Mouse (Mus musculus) forebrain, postnatal 0 days (tissue): ENCODE measurements around the gene Krtap17-1. TPM values are rescaled to one million over a fixed set of nuclear protein-coding genes. Genes with fewer than 3 reads are reported as not detected.

Experiments
- ATAC-seq: fragments of 200-750 bp; cut with Nextera tagmentation; 2 replicates; pipeline ENCODE4 v1.8.0; 2017; ENCODE audit warnings: mild to moderate bottlenecking, moderate library complexity
- DNase-seq: peaks from one replicate; pipeline ENCODE4 v3.0.0-alpha.2; 2015
- H3K27ac ChIP-seq: fragments of 300-500 bp; sonication (generic); 2 replicates; pipeline ENCODE4 v1.5.1; 2014; ENCODE audit warnings: low read depth, mild to moderate bottlenecking, antibody characterized with exemption, low read length, moderate library complexity, mixed read lengths
- H3K27me3 ChIP-seq: fragments of 300-500 bp; sonication (generic); 2 replicates; pipeline ENCODE4 v1.6.1; 2014; ENCODE audit warnings: mild to moderate bottlenecking, low read length, mixed read lengths; ENCODE audit not compliant: insufficient read depth
- H3K36me3 ChIP-seq: fragments of 300-500 bp; sonication (generic); 2 replicates; pipeline ENCODE4 v1.6.1; 2014; ENCODE audit warnings: mild to moderate bottlenecking, moderate library complexity; ENCODE audit not compliant: insufficient read depth
- H3K4me1 ChIP-seq: fragments of 300-500 bp; sonication (generic); 2 replicates; pipeline ENCODE4 v1.6.1; 2014; ENCODE audit warnings: antibody characterized with exemption; ENCODE audit not compliant: insufficient read depth
- H3K4me2 ChIP-seq: fragments of 300-500 bp; sonication (generic); 2 replicates; pipeline ENCODE4 v1.6.1; 2014; ENCODE audit warnings: low read depth, mild to moderate bottlenecking, moderate library complexity
- H3K4me3 ChIP-seq: fragments of 300-500 bp; sonication (generic); 2 replicates; pipeline ENCODE4 v1.5.1; 2014; ENCODE audit warnings: low read depth, low read length, mixed read lengths
- H3K9ac ChIP-seq: fragments of 300-500 bp; sonication (generic); 2 replicates; pipeline ENCODE4 v1.6.1; 2014; ENCODE audit warnings: mild to moderate bottlenecking
- H3K9me3 ChIP-seq: fragments of 300-500 bp; sonication (generic); 2 replicates; pipeline ENCODE4 v1.6.1; 2016; ENCODE audit warnings: low read length
- CTCF ChIP-seq: sonication (generic); IDR thresholded peaks from 2 replicates; pipeline ENCODE4 v1.5.1; 2016; ENCODE audit warnings: antibody characterized with exemption, control low read depth, low read depth
- WGBS: fragments of 180-500 bp; shearing (Covaris S2); extraction: QIAGEN DNeasy Blood & Tissue Kit; methylation state at CpG from one replicate; pipeline ENCODE4 v1.1.7; 2014; 5-methylcytosine and 5-hydroxymethylcytosine counted together
- polyA plus RNA-seq: library from polyadenylated mRNA; unstranded; fragments of >200 nt; fragmentation: Nextera tagmentation; extraction: Ambion mirVana; gene quantifications from 2 replicates; pipeline ENCODE4 v1.2.1, GENCODE M21; 2015
- total RNA-seq: library from RNA; depleted of rRNA; stranded (reverse); fragments of >200 nt; gene quantifications from 2 replicates; pipeline ENCODE4 v1.2.3, GENCODE M21; 2014; rRNA removed

Gene Krtap17-1
- total and polyA plus RNA-seq, 2 experiments from 2014 or later = 0.98 TPM; not detected in 1

DNA sequence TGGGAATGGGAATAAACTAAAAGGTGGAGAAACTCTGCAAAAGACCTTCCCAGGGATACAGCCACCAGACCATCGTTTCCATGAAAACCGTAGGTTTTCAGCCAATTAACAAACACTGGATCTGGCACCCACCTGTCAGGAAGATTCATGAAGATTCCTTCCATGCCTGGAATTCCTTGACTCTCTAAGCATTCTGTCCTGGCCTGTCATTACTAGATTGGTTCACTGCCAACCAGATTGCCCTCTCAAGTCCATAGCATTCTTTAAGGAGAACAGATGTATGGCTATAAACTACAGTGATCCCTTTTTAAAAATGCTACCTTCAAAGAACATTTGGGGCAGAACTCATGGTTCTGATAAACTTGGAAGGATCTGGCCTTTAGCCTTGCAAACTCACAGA, 27.8 kb downstream of the Krtap17-1 start:
- WGBS = 89% methylated on average over 2 of the region's 2 CpGs

DNA sequence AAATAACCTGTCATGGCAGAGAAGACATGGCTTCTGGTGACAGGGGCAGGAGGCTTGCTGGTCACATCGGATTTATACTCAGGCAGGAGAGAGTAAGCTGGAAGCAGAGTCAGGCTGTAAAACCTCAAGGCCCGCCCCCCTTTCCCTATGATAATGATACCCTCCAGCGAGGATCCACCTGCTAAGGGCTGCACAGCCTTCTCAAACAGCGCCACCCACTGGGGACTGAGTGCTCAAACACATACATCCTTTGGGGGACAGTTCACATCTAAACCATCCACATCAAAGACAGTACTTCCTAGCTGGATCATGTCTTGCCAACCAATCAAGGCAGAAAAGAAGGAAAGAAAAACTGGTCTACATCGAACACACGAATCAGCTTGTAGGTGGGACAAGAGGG, 29.6 kb downstream of the Krtap17-1 start:
- 49% methylated on average over 6 of the region's 6 CpGs for WGBS

More for the DNA sequence above, 27.8 kb downstream of the Krtap17-1 start:
- Histone ChIP-seq H3K4me2 (no peak overlapping the region), H3K9me3 (no peaks in the 10 kb centered on the region), H3K27ac (no peak overlapping the region), H3K4me1 (no peaks in the 10 kb centered on the region), H3K36me3 (no peaks in the 10 kb centered on the region), H3K4me3 (no peak overlapping the region), H3K9ac (no peak overlapping the region), H3K27me3 (no peaks in the 10 kb centered on the region)
- DNase-seq (no peak), ATAC-seq (no peak)
- TF ChIP-seq CTCF = no peak

DNA sequence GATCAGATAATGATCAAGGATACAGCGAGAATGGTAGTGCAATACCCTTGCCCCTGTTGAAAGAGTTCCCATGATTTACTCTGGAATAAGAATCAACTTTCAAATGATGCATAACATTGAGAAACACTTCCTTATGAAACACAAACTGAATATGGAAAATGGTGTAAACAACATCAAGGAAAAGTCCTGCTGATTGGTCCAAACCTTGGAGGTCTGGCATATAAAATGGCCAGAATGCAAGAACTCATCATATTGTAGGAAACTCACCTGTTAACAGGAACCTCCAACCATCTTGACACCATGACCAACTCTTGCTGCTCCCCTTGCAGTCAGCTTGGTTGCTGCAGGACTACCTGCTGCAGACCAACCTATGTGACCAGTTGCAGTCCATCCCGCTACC, 45.6 kb downstream of the Krtap17-1 start, which contains the start of gene Krtap9-5:
TSS of gene Krtap9-5 (plus strand) at position 301 of the 400 bp plus-strand sequence.
- ATAC-seq = no peak

More for the DNA sequence above, 29.6 kb downstream of the Krtap17-1 start:
- Histone ChIP-seq H3K36me3 (no peaks in the 10 kb centered on the region), H3K4me1 (no peaks in the 10 kb centered on the region), H3K27ac (no peak overlapping the region), H3K4me3 (no peak overlapping the region), H3K4me2 (no peak overlapping the region), H3K27me3 (no peaks in the 10 kb centered on the region), H3K9ac (no peak overlapping the region), H3K9me3 (no peaks in the 10 kb centered on the region)
- TF ChIP-seq CTCF = no peak
- DNase-seq (no peak), ATAC-seq (no peak)

More for the DNA sequence above, 45.6 kb downstream of the Krtap17-1 start, which contains the start of gene Krtap9-5:
- 92% methylated on average over 2 of the region's 2 CpGs for WGBS
- Histone ChIP-seq H3K9me3 (no peaks in the 10 kb centered on the region), H3K27ac (no peak within 1 kb of the TSS), H3K27me3 (no peaks in the 10 kb centered on the region), H3K4me3 (no peak within 1 kb of the TSS), H3K36me3 (no peaks in the 10 kb centered on the region), H3K4me2 (no peak within 1 kb of the TSS), H3K9ac (no peak within 1 kb of the TSS), H3K4me1 (no peaks in the 10 kb centered on the region)
- no peak for DNase-seq
- TF ChIP-seq CTCF = no peak

Other genes starting within 250 kb of the Krtap17-1 start
Only the 30 nearest of the 32 such genes appear.
- not detected in 2 replicates for gene Krtap4-8, start 213.3 kb downstream of the Krtap17-1 start, total RNA-seq
- not detected in 2 replicates for gene Krtap4-8, start 213.3 kb downstream of the Krtap17-1 start, polyA plus RNA-seq
- not detected in 2 replicates for gene Krtap4-9, start 208.8 kb downstream of the Krtap17-1 start, total RNA-seq
- not detected in 2 replicates for gene Krtap4-9, start 208.8 kb downstream of the Krtap17-1 start, polyA plus RNA-seq
- not detected in 2 replicates for gene Gm11596, start 200.5 kb downstream of the Krtap17-1 start, total RNA-seq
- gene Gm11596, start 200.5 kb downstream of the Krtap17-1 start, polyA plus RNA-seq = not detected in 2 replicates
- not detected in 2 replicates for gene Gm11569, start 195.1 kb downstream of the Krtap17-1 start, total RNA-seq
- gene Gm11569, start 195.1 kb downstream of the Krtap17-1 start, polyA plus RNA-seq = not detected in 2 replicates
- not detected in 2 replicates for gene Gm11554, start 189.5 kb downstream of the Krtap17-1 start, total RNA-seq
- gene Gm11554, start 189.5 kb downstream of the Krtap17-1 start, polyA plus RNA-seq = not detected in 2 replicates
- 0.33 TPM in 1 of 2 replicates, not detected in the other for gene Krtap4-13, start 184.1 kb downstream of the Krtap17-1 start, total RNA-seq
- gene Krtap4-13, start 184.1 kb downstream of the Krtap17-1 start, polyA plus RNA-seq = not detected in 2 replicates
- not detected in 2 replicates for gene Gm11564, start 178.3 kb downstream of the Krtap17-1 start, total RNA-seq
- gene Gm11564, start 178.3 kb downstream of the Krtap17-1 start, polyA plus RNA-seq = not detected in 2 replicates
- gene 2300003K06Rik, start 155.9 kb downstream of the Krtap17-1 start, total RNA-seq = not detected in 2 replicates
- gene 2300003K06Rik, start 155.9 kb downstream of the Krtap17-1 start, polyA plus RNA-seq = not detected in 2 replicates
- not detected in 2 replicates for gene Krtap4-16, start 142.4 kb downstream of the Krtap17-1 start, total RNA-seq
- gene Krtap4-16, start 142.4 kb downstream of the Krtap17-1 start, polyA plus RNA-seq = not detected in 2 replicates
- gene Gm11568, start 136.1 kb downstream of the Krtap17-1 start, total RNA-seq = not detected in 2 replicates
- not detected in 2 replicates for gene Gm11568, start 136.1 kb downstream of the Krtap17-1 start, polyA plus RNA-seq
- gene Gm11559, start 129.5 kb downstream of the Krtap17-1 start, total RNA-seq = not detected in 2 replicates
- gene Gm11559, start 129.5 kb downstream of the Krtap17-1 start, polyA plus RNA-seq = not detected in 2 replicates
- gene Krtap9-1, start 120.6 kb downstream of the Krtap17-1 start, total RNA-seq = not detected in 2 replicates
- not detected in 2 replicates for gene Krtap9-1, start 120.6 kb downstream of the Krtap17-1 start, polyA plus RNA-seq
- gene Gm11567, start 114.8 kb downstream of the Krtap17-1 start, total RNA-seq = not detected in 2 replicates
- not detected in 2 replicates for gene Gm11567, start 114.8 kb downstream of the Krtap17-1 start, polyA plus RNA-seq
- not detected in 2 replicates for gene Krtap31-1, start 86.1 kb downstream of the Krtap17-1 start, total RNA-seq
- gene Krtap31-1, start 86.1 kb downstream of the Krtap17-1 start, polyA plus RNA-seq = not detected in 2 replicates
- gene Gm11565, start 79.2 kb downstream of the Krtap17-1 start, total RNA-seq = not detected in 2 replicates
- gene Gm11565, start 79.2 kb downstream of the Krtap17-1 start, polyA plus RNA-seq = not detected in 2 replicates
- not detected in 2 replicates for gene Krtap31-2, start 57.7 kb downstream of the Krtap17-1 start, total RNA-seq
- not detected in 2 replicates for gene Krtap31-2, start 57.7 kb downstream of the Krtap17-1 start, polyA plus RNA-seq
- not detected in 2 replicates for gene Krtap9-5, start 45.5 kb downstream of the Krtap17-1 start, total RNA-seq
- gene Krtap9-5, start 45.5 kb downstream of the Krtap17-1 start, polyA plus RNA-seq = not detected in 2 replicates
- gene Krtap29-1, start 14.9 kb downstream of the Krtap17-1 start, total RNA-seq = not detected in 2 replicates
- not detected in 2 replicates for gene Krtap29-1, start 14.9 kb downstream of the Krtap17-1 start, polyA plus RNA-seq
- gene Krtap16-1, start 7.4 kb downstream of the Krtap17-1 start, total RNA-seq = not detected in 2 replicates
- not detected in 2 replicates for gene Krtap16-1, start 7.4 kb downstream of the Krtap17-1 start, polyA plus RNA-seq
- 0.15 TPM in 1 of 2 replicates, not detected in the other for gene Krt33a, start 22.2 kb upstream of the Krtap17-1 start, total RNA-seq
- gene Krt33a, start 22.2 kb upstream of the Krtap17-1 start, polyA plus RNA-seq = not detected in 2 replicates
- gene Krt33b, start 35.9 kb upstream of the Krtap17-1 start, total RNA-seq = not detected in 2 replicates
- not detected in 2 replicates for gene Krt33b, start 35.9 kb upstream of the Krtap17-1 start, polyA plus RNA-seq
- not detected in 2 replicates for gene Krt34, start 47.6 kb upstream of the Krtap17-1 start, total RNA-seq
- gene Krt34, start 47.6 kb upstream of the Krtap17-1 start, polyA plus RNA-seq = 0.10 TPM in 1 of 2 replicates, not detected in the other
- gene Krt31, start 56.6 kb upstream of the Krtap17-1 start, total RNA-seq = not detected in 2 replicates
- gene Krt31, start 56.6 kb upstream of the Krtap17-1 start, polyA plus RNA-seq = not detected in 2 replicates
- gene Krt32, start 94.2 kb upstream of the Krtap17-1 start, total RNA-seq = not detected in 2 replicates
- not detected in 2 replicates for gene Krt32, start 94.2 kb upstream of the Krtap17-1 start, polyA plus RNA-seq
- not detected in 2 replicates for gene Krt35, start 102.2 kb upstream of the Krtap17-1 start, total RNA-seq
- not detected in 2 replicates for gene Krt35, start 102.2 kb upstream of the Krtap17-1 start, polyA plus RNA-seq
- gene Krt36, start 111.6 kb upstream of the Krtap17-1 start, total RNA-seq = not detected in 2 replicates
- gene Krt36, start 111.6 kb upstream of the Krtap17-1 start, polyA plus RNA-seq = not detected in 2 replicates
- not detected in 2 replicates for gene Krt13, start 127.6 kb upstream of the Krtap17-1 start, total RNA-seq
- gene Krt13, start 127.6 kb upstream of the Krtap17-1 start, polyA plus RNA-seq = 0.31 TPM in 1 of 2 replicates, not detected in the other
- gene Krt15, start 141.9 kb upstream of the Krtap17-1 start, total RNA-seq = not detected in 2 replicates
- gene Krt15, start 141.9 kb upstream of the Krtap17-1 start, polyA plus RNA-seq = 0.17 and 0.47 TPM in 2 replicates
- 5.8 and 6.5 TPM in 2 replicates for gene Krt19, start 154.7 kb upstream of the Krtap17-1 start, total RNA-seq
- gene Krt19, start 154.7 kb upstream of the Krtap17-1 start, polyA plus RNA-seq = 3.8 and 7.0 TPM in 2 replicates
- gene Krt9, start 199.3 kb upstream of the Krtap17-1 start, total RNA-seq = not detected in 2 replicates
- gene Krt9, start 199.3 kb upstream of the Krtap17-1 start, polyA plus RNA-seq = 0.06 TPM in 1 of 2 replicates, not detected in the other